Mouse (Mus musculus) liver, adult (tissue): Measurements from ENCODE around the gene Slc35b4.

Experiments used
- GATA4 ChIP-seq: IDR thresholded peaks from 2 replicates; pipeline ENCODE4 v1.6.1; 2014; ENCODE audit warnings: mild to moderate bottlenecking, low read length; ENCODE audit not compliant: insufficient replicate concordance

Slc35b4 gene

DNA sequence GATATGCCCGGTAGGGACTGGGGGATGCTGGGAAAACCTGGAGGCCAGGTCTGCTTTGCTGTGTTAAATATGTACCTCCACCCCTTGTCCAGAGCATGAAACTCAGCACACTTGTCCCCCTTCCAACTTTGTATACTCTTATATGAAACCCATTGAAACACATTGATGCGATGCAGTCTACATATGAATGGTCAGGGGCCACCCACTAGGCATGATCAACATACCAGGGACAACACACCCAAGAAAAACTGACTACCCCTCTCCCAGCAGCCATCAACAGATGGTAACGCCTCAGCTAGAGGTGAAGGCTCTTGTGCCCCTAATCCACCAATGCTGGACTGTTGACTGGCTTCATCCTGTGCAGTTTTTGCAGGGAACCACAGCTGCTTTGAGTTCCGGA is 3.0 kb upstream of the Slc35b4 start:
- no peak for TF ChIP-seq GATA4

DNA sequence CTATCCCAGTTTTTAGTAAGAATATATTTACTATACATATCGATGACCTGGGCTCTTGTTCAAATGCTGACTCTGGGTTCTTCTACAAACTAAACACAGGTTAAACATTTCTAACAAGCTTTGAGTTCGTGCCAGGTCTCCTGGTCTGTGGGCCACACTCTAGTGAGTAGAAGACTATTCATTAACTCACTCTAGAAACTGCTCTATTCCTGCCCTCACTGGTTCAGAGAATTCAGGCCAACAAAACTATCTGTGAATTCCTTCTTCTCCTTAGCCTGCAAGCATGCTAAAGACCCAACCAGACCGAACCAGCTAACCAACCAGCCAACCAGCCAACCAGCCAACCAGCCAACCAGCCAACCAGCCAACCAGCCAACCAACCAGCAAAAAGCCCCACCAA is 2.1 kb upstream of the Slc35b4 start:
- no peak for TF ChIP-seq GATA4

DNA sequence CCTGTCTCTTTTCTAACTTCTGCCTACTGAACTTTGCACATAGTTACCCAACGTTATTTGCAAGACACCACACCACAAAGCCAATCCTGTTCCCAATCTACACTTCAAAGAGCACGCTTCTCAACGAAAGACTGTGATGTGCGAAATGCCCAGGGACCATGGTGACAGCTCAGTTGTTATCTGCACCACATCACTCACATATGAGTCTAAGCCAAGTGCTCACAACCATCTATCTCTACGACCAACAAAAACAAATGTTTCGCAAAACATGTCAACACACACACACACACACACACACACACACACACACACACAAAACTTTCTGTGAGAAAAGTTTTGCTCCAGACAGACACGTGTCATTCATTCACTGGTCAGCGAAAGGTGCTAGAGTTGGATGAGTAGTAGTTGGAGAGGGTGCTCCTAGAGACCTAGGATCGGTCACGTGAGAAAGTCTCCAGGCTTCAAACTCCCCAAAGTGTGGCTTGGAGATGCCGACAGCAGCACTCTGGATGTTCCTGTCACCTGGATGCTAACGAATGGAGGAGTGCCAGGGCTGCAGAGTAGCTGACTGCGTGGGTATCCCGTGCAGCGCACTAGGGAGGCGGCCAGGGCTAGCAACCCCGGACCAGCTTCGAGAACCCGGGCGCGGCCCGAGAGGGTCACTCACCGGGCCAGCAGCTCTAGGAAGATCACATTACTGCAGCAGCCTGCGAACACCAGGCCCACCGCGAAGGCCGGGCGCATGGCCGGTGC is 624 bp downstream of the Slc35b4 start:
- peak; percentile 34; the same call in 1 of the 2 replicates for TF ChIP-seq GATA4

DNA sequence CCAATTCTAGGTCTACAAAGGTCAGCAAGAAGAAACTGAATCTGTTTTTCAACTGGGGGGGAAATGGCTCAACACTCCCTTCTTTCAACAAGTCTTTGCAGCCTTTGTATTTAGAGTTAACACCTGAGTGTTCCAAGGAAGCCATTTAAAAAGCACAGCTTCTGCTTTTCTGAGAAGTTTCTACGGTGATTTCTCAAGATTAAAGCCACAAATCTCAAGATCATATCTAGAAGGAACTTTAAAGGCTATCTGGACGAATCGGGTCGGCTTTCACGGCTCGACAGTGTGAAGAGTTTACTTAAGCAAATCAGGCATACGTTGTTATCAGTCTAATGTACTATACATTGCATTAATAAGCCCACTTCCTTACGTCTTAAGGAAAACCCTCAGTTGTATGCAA is 2.2 kb downstream of the Slc35b4 start:
- no peak for TF ChIP-seq GATA4

DNA sequence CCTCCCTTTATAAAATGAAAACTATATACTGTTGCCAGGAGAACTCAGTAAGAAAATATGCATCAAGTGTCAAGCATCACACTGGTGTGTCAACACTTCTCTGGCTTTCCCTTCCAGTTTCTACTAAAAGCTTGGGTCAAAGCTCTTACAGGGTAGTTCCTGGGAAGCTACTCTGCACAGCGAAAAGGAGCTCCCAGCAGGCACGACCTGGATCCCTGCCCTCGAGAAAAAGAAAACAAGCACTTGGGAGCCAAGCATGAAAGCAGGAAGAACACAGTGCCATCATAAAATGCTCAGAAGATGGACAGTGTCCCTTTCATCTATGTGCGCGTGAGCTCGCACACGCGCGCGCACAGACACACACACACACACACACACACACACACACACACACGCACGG is 3.7 kb downstream of the Slc35b4 start:
- no peak for TF ChIP-seq GATA4

DNA sequence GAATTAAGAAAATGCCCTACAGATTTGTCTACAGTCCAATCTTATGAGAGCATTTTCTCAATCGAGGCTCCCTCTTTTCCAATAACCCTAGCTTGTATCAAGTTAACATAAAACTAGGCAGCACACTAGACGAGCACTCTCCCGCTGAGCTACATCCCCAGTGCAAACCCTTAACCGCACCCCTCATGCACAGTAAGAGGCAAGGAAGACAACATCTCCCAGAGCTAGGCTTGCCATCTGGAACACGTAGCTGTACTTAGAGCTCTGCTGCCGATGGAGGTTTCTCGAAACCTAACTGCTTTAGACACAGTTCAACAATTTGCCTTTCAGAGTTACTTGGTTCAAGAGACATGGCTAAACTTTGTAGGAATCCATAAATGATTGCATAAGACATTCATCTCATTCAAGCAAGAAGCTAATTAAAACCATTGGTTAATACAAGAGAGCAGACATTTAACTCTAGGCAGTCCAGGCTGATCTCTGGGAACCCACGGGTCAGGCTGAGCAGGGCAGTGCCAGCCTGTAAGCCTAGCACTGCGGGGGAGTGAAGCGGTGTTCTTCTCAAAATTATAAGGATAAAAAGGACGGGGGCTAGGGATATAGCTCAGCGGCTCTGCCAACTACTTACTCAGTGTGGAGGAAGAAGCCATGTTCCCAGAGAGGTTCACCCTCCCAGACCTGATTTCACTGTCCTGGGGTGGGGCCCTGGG is 5.0 kb downstream of the Slc35b4 start:
- no peak for TF ChIP-seq GATA4

DNA sequence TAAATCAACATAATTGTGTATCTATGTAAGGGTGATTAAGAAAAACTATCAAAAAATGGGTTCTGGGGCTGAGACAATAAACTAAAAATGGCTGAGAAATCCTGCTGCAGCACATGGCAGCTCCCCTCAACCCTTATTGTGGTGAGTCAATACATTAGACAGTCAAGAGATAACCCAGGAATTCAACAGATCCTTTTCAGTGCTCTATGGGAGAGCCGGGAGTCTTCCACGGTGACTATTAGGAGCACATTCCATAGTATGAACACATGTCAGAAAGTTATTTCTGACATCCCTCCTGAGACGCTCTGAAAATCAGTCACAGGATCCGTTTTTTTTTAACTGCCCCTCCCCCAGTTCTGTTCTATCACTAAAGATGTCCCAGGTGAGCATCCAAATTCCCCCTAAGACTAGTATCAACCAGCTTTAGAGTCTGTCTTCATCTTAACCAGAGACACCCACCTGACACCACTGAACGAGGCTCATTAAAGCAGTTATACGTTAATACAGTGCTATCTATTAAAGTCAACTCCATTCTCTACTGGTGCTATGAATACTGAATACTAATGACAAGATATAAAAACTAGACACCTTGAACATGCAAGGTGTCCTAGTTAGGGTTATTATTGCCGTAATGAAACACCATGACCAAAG is 5.9 kb downstream of the Slc35b4 start:
- no peak for TF ChIP-seq GATA4

DNA sequence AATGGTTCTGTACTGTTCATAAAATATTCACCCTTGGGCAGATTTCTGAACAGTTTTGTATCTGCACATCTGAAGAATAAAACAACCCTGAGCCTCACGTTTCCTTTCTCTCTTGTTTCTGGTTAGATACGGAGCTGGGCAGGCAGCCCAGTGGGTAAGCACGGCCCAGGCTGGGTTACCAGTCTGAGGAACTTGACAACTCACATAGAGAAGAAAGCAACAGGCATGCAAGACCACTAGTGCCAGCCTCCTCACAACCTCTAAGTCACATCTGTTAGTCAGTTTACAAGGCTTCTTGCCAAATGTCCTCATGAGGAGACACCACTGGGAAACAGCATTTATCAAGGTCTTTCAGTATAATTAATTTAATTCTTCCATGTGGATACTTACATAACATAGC is 8.1 kb downstream of the Slc35b4 start:
- TF ChIP-seq GATA4: no peak

DNA sequence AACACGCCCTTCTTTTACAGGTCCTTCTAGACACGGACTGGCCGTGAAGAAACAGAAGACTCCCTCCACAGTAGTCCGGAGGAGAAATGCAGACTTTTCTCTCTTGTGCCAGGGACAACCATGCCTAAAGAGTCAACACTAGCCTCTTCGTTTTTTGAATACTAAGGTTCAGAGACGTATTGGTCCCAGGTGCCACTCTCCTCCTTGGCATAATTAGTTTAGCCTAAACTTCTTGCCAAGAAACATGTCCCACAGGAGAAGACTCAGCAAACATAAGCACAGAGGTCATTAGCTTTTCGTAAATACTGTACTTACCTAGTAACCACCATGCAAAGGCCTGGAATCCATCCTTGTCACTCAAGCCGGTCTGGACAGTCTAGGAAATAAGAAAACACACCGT is 13.9 kb downstream of the Slc35b4 start:
- no peak for TF ChIP-seq GATA4

DNA sequence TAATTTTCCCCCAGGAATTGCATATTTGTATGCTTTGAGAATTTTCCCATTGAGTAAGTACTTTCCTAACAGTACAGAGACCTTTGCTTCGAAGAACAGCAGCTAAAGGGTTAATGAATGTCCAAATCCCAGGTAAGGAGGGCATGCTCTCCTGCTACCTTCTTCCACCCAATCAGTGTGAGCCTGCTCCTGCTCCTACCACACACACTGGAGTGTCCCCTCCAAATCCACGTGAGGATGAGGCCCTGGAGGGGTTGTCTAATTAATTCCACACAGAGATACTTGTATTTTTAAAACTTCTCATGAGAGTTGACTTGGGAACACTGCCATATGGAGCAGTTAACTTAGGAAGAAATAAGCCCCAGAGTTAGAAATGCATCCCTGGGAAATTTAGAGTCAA is 14.3 kb downstream of the Slc35b4 start:
- TF ChIP-seq GATA4: no peak

DNA sequence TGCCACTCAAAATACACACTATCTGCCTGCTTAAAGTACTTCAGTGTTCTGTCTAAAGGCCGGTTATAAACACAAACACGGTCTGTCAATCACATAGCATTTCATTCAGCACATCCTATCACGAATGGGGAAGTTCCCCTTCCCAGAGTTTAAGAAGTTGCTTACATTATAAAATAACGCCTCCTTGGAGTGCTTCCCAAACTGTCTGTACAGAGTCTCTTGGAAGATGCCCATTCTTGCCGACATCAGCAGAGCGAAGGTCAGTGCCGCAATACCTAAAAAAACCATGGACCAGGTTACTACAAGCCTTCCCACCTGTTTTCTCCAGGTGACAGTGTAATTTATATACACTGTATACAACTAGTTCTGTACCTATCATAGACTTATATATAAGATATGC is 15.4 kb downstream of the Slc35b4 start:
- TF ChIP-seq GATA4: no peak

DNA sequence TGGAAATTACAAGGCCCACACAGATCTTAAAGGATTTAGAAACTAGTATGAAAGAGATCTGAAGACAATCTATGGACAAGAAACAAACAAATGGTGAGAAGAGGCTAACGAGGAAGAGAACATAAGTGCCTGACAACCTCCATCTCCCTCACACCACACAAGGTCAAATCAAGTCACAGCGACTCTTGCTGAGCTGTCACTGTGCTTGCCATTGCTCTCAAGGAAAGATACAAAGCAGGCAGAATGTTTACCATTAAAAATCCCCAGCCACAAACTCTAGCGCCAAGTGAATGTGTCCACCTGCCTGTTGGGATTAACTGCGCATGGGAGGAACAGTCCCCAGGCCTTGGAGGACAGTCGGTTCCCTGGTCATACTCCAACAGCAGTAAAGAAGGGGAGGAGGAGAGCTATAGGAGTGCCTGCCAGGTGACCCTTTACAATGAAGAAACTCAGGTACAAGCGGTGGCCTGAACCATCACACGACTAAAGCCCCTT is 16.0 kb downstream of the Slc35b4 start:
- TF ChIP-seq GATA4: no peak

DNA sequence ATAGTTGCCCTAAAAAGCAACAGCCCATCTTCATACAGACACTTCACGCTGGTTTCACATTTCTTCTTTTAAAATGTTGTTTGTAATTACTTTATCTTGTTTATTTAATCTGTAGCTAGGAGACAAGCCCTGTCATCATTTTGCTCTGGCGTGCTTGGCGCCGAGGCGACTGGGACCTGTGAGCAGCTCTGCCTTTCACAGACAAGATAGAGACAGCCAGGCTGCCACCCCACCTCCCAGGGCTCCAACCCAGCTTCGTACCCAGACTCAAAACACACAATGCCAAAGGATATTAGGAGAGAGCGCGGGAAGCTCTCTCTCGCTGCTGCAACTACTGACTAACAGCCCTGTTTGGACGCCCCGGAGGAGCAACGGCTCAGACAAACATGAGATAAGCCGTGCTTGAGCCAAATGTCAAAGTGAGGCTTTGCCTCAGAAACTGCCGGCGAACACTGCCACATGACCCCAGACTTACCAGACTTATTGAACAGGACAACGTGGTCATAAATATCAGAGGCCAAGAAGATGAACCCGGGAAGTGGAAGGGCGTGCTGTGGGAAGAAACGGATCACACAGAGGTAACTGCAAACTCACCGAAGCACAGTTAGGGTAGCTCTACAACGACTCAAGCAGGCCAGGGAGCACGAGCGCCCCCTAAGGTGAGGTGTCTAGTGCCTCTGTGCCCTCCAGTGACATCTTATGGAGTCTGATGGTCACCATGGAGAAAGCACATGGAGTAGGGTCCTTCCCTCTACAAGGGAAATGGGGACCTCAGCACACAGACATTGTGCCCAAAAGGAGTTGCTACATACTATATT is 16.7 kb downstream of the Slc35b4 start:
- TF ChIP-seq GATA4: no peak

DNA sequence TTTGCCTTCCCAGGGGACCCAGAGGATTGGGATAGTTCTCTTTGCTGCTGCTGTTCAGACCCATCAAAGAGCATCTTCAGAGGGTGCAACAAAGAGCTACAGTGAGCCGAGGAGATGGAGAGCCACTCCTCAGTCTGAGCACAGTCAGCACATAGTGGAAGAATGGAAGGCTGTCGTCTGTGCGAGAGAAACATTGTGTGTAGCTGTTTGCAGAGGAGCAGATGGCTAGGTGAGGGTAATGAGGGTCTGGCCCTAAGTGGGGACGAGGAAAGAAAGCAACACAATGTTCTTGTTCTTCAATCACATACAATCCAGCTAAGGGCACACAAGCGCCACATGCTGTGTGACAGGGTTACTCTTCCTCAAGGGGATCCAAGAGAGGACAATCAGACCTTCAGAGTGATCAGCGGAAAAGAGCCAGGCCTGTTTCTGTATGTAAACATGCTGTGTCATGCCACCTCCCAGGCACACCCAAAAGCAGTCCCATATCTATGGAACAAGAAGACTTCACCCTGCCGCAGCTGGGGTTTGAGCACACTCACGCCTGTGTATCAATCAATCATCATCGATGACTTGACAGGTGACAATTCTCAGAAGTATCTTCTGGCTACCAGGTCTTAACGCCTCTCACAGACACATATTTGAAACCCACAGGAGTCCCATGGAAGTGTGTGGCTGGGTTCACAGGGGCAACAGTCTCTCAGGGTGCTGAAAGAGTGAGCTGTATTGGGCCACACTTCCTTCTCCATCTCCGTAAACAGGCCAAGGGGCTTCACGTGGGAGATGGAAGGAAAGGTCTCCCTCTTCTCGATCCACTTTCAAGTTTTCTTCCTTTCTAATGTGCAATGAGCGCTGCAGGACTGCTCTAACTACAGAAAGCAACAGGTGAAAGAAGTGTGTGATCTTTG is 19.8 kb downstream of the Slc35b4 start:
- no peak for TF ChIP-seq GATA4
